Mouse (Mus musculus) layer of hippocampus, adult 9-11 months (tissue): ENCODE measurements around the gene Fbxw10.

Experiments used
- DNase-seq: peaks from one replicate; pipeline ENCODE4 v3.0.0; 2022

Fbxw10 gene

DNA sequence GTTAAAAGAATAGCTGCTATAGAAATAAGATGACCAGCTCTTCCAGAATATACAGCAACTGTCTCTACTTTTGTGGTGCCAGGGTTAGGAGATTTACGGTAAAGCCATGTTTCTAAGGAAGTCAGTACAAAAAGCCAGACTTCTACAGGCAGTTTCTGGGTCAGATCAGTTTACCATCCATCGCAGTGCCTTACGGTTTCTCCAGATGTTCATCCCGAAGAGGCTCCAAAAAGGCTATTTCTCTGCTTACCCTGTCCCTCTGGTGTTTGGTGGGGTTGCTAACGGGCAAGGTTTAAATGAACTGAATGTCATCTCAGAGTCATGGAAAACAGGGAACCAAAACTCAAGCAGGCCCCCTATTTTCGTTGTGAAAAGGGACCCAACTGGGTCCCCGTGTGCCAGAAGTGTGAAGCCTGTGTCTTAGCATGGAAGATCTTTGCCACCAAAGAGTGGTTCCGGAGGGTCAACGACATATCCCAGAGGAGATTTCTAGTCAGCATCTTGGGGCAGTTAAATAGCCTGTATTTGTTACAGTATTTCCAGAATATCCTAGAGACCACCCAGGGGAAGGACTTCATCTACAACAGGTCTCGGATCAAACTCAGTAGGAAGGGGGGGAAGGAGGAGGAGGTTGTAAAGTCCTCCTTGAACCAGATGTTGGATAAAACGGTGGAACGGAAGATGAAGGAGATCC, at the start of gene Fbxw10:
Gene Fbxw10, plus strand, starts transcription at position 109 of the 694 bp plus-strand sequence.
- peak; percentile 13 for DNase-seq

- DNase-seq = no peak
These were observed 42.8 kb upstream of the Fbxw10 start for GRCm38 (mm10) chr11:62804119-62804518.

- DNase-seq = no peak
These were observed 38.9 kb upstream of the Fbxw10 start for GRCm38 (mm10) chr11:62807965-62808364.

- DNase-seq = no peak
These were observed 37.7 kb upstream of the Fbxw10 start for GRCm38 (mm10) chr11:62809201-62809600.

DNA sequence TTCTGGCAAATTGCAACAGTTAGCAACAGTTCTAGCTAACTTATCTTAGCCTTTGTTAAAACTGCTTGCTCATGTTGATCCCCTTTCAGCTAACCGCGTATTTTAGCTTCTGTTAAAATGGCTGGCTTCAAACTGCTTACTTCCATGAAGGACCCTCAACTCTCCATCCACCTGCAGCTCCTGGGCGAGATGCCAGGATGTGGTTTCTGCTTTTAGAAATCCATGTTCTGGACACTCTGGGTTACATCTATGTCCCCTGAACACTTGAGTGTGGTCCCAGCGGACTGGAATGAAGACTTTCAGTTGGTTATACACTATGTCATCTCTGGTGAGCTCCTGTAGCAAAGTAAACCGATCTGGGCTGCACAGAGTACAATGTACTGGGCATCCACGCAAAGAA, 34.6 kb upstream of the Fbxw10 start:
- DNase-seq = no peak

- no peak for DNase-seq
These were observed 33.4 kb upstream of the Fbxw10 start for GRCm38 (mm10) chr11:62813497-62813896.

GRCm38 (mm10) chr11:62813970-62814624, 32.8 kb upstream of the Fbxw10 start:
- DNase-seq = no peak

DNA sequence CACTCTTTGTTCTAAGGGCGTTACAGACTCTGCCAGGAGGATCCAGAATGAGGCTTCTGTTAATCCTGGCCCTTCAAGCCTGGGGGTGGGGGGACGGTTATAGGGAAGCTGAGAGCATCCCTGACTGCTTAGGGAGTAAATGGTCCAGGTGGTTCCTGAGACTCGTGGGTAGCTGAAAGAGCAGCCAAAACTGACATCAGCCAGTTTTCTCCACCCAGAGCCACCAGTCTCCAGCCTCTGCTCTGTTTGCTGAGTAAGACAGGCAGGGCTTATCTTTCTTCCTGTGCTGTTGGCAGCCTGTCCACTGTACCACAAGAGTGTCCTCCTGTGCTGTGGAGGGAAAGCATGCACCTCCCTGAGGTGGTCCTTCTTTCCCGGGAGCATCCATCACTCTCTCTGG, 32.2 kb upstream of the Fbxw10 start:
- peak; percentile 5 for DNase-seq

- no peak for DNase-seq
These were observed 31.4 kb upstream of the Fbxw10 start for GRCm38 (mm10) chr11:62815438-62815837.

DNA sequence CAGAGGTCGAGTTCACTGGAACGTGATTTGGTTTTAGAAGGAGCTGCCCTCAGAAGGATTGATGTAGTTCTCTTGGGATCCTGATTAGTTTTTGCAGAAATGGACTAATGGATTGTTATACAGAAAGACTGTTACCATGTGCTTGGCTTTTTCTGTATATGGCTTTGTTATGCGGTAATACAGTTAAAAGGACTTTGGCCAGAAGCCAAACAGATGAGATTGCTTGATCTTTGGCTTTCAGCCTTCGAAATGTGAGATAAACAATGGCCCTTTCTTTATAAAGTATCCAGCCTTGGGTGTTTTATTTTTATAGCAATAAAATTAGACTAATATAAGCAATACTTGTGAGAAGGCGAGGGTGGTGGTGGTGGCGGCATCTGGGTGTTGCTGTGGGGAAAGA, 30.3 kb upstream of the Fbxw10 start:
- DNase-seq = no peak

- DNase-seq = no peak
These were observed 27.7 kb upstream of the Fbxw10 start for GRCm38 (mm10) chr11:62819059-62819686.

GRCm38 (mm10) chr11:62820059-62820541, 26.8 kb upstream of the Fbxw10 start, which contains the start of gene Trim16:
TSS of gene Trim16 (plus strand) at chr11:62820231.
- DNase-seq = peak; percentile 22

- DNase-seq = no peak
These were observed 26.0 kb upstream of the Fbxw10 start for GRCm38 (mm10) chr11:62820661-62821437.

- DNase-seq = no peak
These were observed 25.0 kb upstream of the Fbxw10 start for GRCm38 (mm10) chr11:62821893-62822292.

- DNase-seq = no peak
These were observed 22.7 kb upstream of the Fbxw10 start for GRCm38 (mm10) chr11:62824211-62824610.

DNA sequence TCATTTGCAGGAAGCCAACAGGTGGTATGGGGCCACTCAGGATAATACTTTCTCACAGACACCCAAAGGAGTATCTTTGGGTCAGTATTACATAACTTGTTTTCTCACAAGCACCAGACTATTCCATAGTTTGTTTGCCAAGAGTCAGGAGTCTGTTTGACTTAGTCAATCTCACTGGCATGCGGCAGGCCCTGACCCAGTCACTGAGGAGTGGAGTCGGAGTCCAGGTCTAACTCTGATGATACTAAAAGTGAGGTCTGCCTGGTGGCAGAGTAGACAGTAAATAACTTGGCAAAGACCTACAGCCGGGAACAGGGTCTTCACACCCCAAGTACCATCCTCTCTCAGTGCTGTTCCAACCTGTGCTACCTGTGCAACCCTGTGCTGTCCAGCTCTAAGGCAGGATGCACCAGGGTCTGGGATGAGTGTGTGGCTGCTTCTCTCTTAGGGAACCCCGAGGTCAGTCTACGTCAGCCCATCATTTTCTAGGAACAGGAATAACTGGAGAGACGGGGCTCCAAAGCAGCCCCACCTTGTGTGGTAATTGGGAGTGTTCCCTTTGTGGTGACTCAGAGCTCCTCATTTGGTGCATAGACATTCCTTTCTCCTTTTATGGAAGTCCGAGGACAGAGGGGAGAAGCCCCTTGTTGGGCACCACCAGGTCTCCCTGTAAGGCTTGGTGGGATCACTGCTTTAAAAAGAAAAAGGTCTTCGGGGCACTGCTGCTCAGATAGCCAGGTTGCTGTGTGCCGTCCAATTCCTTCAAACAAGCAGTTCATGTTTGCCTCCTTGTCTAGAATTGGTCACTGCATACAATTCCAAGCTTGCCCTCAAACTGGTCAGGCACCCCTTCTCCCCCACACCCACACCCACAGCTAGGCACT, 21.4 kb upstream of the Fbxw10 start:
- no peak for DNase-seq

- no peak for DNase-seq
These were observed 20.6 kb upstream of the Fbxw10 start for GRCm38 (mm10) chr11:62826106-62826733.

DNA sequence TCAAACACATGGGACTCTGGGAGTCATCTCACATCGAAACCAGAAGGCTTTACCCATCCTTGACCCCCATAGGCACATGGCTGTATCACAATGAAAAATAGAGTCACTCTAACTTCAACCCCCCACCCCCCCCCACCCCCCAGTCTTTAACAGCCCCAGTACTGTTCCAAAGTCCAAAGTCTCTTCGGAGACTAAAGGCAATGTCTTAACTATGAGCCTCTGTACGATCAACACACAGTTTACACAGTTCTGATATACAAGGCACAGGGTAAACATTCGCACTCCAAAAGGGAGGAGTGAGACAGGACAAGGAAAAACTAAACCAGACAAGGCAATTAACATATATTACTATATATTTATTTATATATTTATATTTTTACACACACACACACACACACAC, 19.7 kb upstream of the Fbxw10 start:
- no peak for DNase-seq

DNA sequence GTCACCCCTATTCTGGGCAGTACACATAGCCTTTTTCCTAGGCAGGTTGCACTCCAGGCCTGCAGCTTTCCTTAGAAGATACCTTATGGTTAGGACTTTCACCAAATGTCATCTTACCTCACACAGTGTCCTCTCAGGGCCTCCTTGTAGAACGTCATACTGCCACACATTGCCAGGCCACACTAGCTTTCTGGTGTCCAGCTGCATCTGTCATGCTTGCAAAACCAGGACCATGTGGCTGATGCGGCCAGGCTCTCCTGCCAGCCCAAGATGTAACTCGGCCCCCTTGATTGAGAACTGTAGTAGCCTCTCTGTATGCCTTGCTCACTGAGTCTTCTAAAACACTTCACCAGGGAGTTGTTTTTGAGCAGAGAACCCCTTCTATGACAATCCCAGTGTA, 19.0 kb upstream of the Fbxw10 start:
- no peak for DNase-seq

GRCm38 (mm10) chr11:62830387-62830786, 16.5 kb upstream of the Fbxw10 start:
- no peak for DNase-seq

- no peak for DNase-seq
These were observed 15.0 kb upstream of the Fbxw10 start for GRCm38 (mm10) chr11:62831906-62832305.

GRCm38 (mm10) chr11:62844562-62844961, 2.3 kb upstream of the Fbxw10 start:
- no peak for DNase-seq
